Mouse (Mus musculus) CH12.LX (cell line): Measurements from ENCODE around the gene Nans.

Source experiments
- CTCF ChIP-seq, 2 experiments: IDR thresholded peaks in 1 of 2; conservative IDR thresholded peaks in 1 of 2; 2 replicates each; pipeline ENCODE4 v1.5.1; 2011 to 2012; ENCODE audit warnings: low read depth in 2 of 2, low read length in 2 of 2, improper control_type of control experiment in 1 of 2, inconsistent platforms in 1 of 2, mild to moderate bottlenecking in 1 of 2, moderate library complexity in 1 of 2
- ZNF384 ChIP-seq: IDR thresholded peaks from 2 replicates; pipeline ENCODE4 v1.6.1; 2012; ENCODE audit warnings: low read depth, low read length, improper control_type of control experiment, inconsistent platforms

DNA sequence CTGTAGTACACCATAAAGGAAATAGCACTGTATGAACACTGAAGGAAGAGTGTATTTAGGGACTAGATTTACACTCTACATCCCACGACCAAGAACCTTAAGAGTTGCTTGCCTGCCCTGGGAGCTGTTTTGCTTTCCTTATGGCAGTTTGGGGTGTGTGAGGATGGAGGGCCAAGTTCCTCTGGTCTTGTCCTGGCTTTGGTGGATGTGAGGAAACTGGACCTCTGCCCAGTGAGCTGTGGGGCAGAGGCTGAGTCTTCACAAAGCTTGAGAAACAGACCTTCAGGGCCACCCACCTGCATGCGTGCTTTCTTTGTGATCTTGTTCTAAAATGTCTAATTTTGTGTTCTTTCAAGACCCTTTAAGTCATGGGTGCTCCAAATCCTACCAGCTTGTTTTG lies 43.5 kb downstream of the Nans start:
- TF ChIP-seq CTCF (conservative IDR thresholded peaks at IDR 0.05 in 1 of 2, IDR thresholded peaks at IDR 0.05 in 1 of 2; ENCODE audit: low read depth in 2 of 2, low read length in 2 of 2) (no peak), ZNF384 (no peak)
